Mouse (Mus musculus) limb, embryonic 10.5 days (tissue): ENCODE measurements around the gene Apoa1. TPM values are rescaled to one million over a fixed set of nuclear protein-coding genes. Genes with fewer than 3 reads are reported as not detected.

Experiments
- DNase-seq: peaks from one replicate; pipeline ENCODE4 v3.0.0-alpha.2; 2017; ENCODE audit warnings: low spot score
- H3K27ac ChIP-seq: fragments of 300-500 bp; sonication (generic); 2 replicates; pipeline ENCODE4 v1.5.1; 2016; ENCODE audit warnings: mild to moderate bottlenecking
- H3K27me3 ChIP-seq: fragments of 300-500 bp; sonication (generic); 2 replicates; pipeline ENCODE4 v1.6.1; 2016; ENCODE audit warnings: low read depth, mild to moderate bottlenecking; ENCODE audit not compliant: poor library complexity, severe bottlenecking
- H3K36me3 ChIP-seq: fragments of 300-500 bp; sonication (generic); 2 replicates; pipeline ENCODE4 v1.6.1; 2016; ENCODE audit warnings: mild to moderate bottlenecking, moderate library complexity
- H3K4me1 ChIP-seq: fragments of 300-500 bp; sonication (generic); 2 replicates; pipeline ENCODE4 v1.6.1; 2016
- H3K4me3 ChIP-seq: fragments of 300-500 bp; sonication (generic); 2 replicates; pipeline ENCODE4 v1.5.1; 2016; ENCODE audit warnings: mild to moderate bottlenecking, moderate library complexity
- H3K9me3 ChIP-seq: fragments of 300-500 bp; sonication (generic); replicated peaks from 2 replicates; pipeline ENCODE4 v1.6.1; 2016; ENCODE audit warnings: mild to moderate bottlenecking
- WGBS: fragments of 180-500 bp; shearing (Covaris S2); methylation state at CpG from one replicate; pipeline ENCODE4 v1.1.7; 2016; 5-methylcytosine and 5-hydroxymethylcytosine counted together
- polyA plus RNA-seq: library from polyadenylated mRNA; unstranded; fragments of >200 nt; fragmentation: Nextera tagmentation; extraction: Ambion mirVana; gene quantifications from 2 replicates; pipeline ENCODE4 v1.2.1, GENCODE M21; 2016

Apoa1 gene
- polyA plus RNA-seq, 1 experiment from 2014 or later = 1.7 TPM

- Histone ChIP-seq H3K4me3 (no peak overlapping the region; the same call in 1 of the 2 replicates), H3K4me1 (peaks cover 24% of the 10 kb centered on the region), H3K36me3 (peaks cover 53% of the 10 kb centered on the region), H3K27ac (no peak overlapping the region), H3K9me3 (no peaks in the 10 kb centered on the region), H3K27me3 (peaks cover 22% of the 10 kb centered on the region)
- no peak for DNase-seq
- 90% methylated on average over 9 of the region's 9 CpGs for WGBS
Observed at GRCm38 (mm10) chr9:46274494-46274893, 46.1 kb downstream of the Apoa1 start.

Other genes starting within 250 kb of the Apoa1 start
- gene Pafah1b2, start 215.9 kb upstream of the Apoa1 start, polyA plus RNA-seq = 246 and 265 TPM in 2 replicates
- 10.6 and 11.3 TPM in 2 replicates for gene Sik3, start 215.8 kb upstream of the Apoa1 start, polyA plus RNA-seq
- not detected in 2 replicates for gene Apoc3, start 7.1 kb downstream of the Apoa1 start, polyA plus RNA-seq
- gene Apoa4, start 12.1 kb downstream of the Apoa1 start, polyA plus RNA-seq = 0.13 TPM in 1 of 2 replicates, not detected in the other
- gene Apoa5, start 40.1 kb downstream of the Apoa1 start, polyA plus RNA-seq = 0.20 TPM in 1 of 2 replicates, not detected in the other
- gene Zpr1, start 44.5 kb downstream of the Apoa1 start, polyA plus RNA-seq = 77.1 and 80.9 TPM in 2 replicates
- 36.6 and 37.4 TPM in 2 replicates for gene Bud13, start 54.4 kb downstream of the Apoa1 start, polyA plus RNA-seq
- not detected in 2 replicates for gene 4931429L15Rik, start 91.4 kb downstream of the Apoa1 start, polyA plus RNA-seq